Mouse (Mus musculus): ENCODE results near the gene L1cam. TPM values are rescaled to one million over a fixed set of nuclear protein-coding genes. Genes with fewer than 3 reads are reported as not detected.

Gene L1cam
- polyA plus RNA-seq, 1 experiment from 2014 or later, result 7.2 TPM

GRCm38 (mm10) chrX:73911588-73911987 lies 15.7 kb upstream of the L1cam start:
- WGBS, result 70% methylated on average over 2 of the region's 2 CpGs
- ATAC-seq (ENCODE audit: insufficient number of reproducible peaks, insufficient read depth, low FRiP score, low TSS enrichment), result no peak
- Histone ChIP-seq H3K36me3 (no peaks in the 10 kb centered on the region), H3K9me3 (no peaks in the 10 kb centered on the region), H3K27me3 (0 out of 2 replicates have a peak, but pooled peaks cover 5% of the 10 kb centered on the region), H3K9ac (no peak overlapping the region), H3K27ac (no peak overlapping the region), H3K4me2 (replicated peaks) (peak overlapping the region; percentile 30; the same call in 1 of the 2 replicates), H3K4me3 (no peak overlapping the region), H3K4me1 (no peaks in the 10 kb centered on the region)

DNA sequence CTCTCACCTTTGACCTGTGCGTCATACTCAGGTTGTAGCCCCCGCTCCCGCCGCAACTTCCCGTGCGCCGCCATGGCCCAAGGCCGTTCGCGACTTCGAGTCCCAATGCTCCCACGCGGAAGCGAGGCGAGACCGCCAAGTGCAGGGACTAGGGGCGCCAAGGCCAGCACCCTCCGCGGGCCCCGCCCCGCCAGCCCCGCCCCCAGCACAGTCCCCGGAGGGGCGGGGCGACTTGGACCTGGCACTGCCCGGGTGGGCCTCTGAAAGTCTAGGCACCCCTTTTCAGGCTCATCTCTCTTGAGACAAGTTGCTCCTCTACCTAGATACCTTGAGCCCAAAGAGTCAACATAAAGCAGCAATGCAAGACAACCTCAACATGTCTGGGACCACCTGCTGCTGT lies 15.3 kb upstream of the L1cam start:
- Histone ChIP-seq H3K9ac (no peak overlapping the region), H3K4me3 (no peak overlapping the region)
- WGBS, result 20% methylated on average over 23 of the region's 26 CpGs

DNA sequence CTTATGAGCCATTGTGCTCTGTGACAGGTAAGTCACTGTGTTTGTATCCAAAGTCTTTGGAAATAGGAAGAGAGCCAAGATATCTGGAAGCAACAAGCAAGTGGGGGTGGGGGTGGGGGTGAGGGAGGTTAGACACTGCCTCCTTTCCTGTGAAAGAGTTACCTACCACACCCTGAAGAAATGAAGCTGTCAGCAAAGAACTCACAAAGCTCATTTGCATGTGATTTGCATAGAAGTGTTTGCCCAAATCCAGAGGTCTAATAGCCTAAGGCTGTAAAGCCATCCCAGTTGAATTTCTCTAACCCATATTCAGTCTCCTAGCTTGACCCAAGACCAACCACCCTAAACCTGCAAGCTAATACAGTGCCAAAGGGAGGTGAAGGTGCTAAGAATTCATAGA lies 14.5 kb upstream of the L1cam start:
- no peak for ATAC-seq (ENCODE audit: insufficient number of reproducible peaks, insufficient read depth, low FRiP score, low TSS enrichment)
- H3K36me3 ChIP-seq, result no peaks in the 10 kb centered on the region
- H3K9ac ChIP-seq, result no peak overlapping the region
- H3K9me3 ChIP-seq, result no peaks in the 10 kb centered on the region
- H3K4me3 ChIP-seq, result no peak overlapping the region
- H3K4me1 ChIP-seq, result no peaks in the 10 kb centered on the region
- no peak overlapping the region for H3K4me2 ChIP-seq (replicated peaks)
- H3K27me3 ChIP-seq, result 0 out of 2 replicates have a peak, but pooled peaks cover 5% of the 10 kb centered on the region
- H3K27ac ChIP-seq, result no peak overlapping the region

More for the DNA sequence above, 15.3 kb upstream of the L1cam start:
- H3K4me1 ChIP-seq, result no peaks in the 10 kb centered on the region
- H3K4me2 ChIP-seq (replicated peaks), result peak overlapping the region; percentile 30
- H3K27me3 ChIP-seq, result 0 out of 2 replicates have a peak, but pooled peaks cover 5% of the 10 kb centered on the region
- H3K27ac ChIP-seq, result no peak overlapping the region
- H3K36me3 ChIP-seq, result no peaks in the 10 kb centered on the region
- no peaks in the 10 kb centered on the region for H3K9me3 ChIP-seq
- no peak for ATAC-seq (ENCODE audit: insufficient number of reproducible peaks, insufficient read depth, low FRiP score, low TSS enrichment)

DNA sequence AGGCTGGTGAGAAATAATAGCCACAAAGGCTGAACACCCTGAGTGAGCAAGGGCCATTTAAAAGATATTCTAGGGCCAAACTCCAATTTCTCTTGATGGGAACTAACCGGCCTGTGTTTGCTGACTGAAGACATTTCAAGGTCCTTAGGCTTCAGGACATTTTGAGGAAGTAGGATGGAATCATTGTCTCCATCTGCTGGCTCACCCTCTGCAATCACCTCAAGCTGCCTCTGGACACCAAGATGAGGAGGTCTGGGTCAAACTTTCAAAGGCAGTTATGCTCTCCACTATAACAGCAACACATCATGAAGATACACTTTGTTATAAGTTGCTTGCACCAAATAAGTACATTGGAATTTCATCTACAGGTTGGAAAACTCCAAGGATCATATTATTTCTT lies 14.1 kb upstream of the L1cam start:
- 78% methylated on average over 1 of the region's 1 CpGs for WGBS

DNA sequence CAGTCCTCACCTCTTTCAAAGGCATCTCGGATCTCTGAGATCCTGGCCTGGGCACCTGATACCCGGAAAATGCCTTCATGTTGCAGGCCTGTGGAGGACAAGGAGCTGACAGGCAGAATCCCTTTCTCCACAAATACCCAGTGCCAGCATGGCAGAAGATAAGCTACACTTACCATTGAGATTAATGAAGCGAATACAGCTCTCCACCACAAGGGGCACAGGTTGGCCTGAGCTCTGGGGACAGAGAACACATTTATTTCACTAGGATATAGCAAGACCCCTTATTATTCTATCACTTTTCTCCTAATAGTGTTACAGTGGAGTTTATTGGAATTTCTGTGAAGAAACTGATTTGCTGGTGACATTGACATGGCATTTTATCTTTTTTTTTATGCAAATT lies 2.1 kb upstream of the L1cam start:
- H3K27ac ChIP-seq, result no peak overlapping the region
- H3K4me1 ChIP-seq, result no peaks in the 10 kb centered on the region
- no peaks in the 10 kb centered on the region for H3K36me3 ChIP-seq
- ATAC-seq (ENCODE audit: insufficient number of reproducible peaks, insufficient read depth, low FRiP score, low TSS enrichment), result no peak
- H3K27me3 ChIP-seq, result no peaks in the 10 kb centered on the region
- H3K4me3 ChIP-seq, result no peak overlapping the region
- no peak overlapping the region for H3K4me2 ChIP-seq (replicated peaks)
- WGBS, result 74% methylated on average over 3 of the region's 3 CpGs
- H3K9ac ChIP-seq, result no peak overlapping the region
- no peaks in the 10 kb centered on the region for H3K9me3 ChIP-seq

More for the DNA sequence above, 14.1 kb upstream of the L1cam start:
- Histone ChIP-seq H3K27me3 (0 out of 2 replicates have a peak, but pooled peaks cover 5% of the 10 kb centered on the region), H3K9ac (no peak overlapping the region), H3K4me3 (no peak overlapping the region), H3K9me3 (no peaks in the 10 kb centered on the region), H3K36me3 (no peaks in the 10 kb centered on the region), H3K4me2 (replicated peaks) (no peak overlapping the region), H3K27ac (no peak overlapping the region), H3K4me1 (no peaks in the 10 kb centered on the region)
- no peak for ATAC-seq (ENCODE audit: insufficient number of reproducible peaks, insufficient read depth, low FRiP score, low TSS enrichment)

DNA sequence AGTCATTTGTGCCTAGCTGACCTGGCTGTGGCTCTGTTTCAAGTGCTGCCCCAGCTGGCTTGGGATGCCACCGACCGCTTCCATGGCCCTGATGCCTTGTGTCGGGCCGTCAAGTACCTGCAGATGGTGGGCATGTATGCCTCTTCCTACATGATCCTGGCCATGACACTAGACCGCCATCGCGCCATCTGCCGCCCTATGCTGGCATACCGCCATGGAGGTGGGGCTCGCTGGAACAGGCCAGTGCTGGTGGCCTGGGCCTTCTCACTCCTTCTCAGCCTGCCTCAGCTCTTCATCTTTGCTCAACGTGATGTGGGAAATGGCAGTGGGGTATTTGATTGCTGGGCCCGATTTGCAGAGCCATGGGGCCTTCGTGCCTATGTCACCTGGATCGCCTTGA lies 3.1 kb downstream of the L1cam start:
- Histone ChIP-seq H3K36me3 (no peaks in the 10 kb centered on the region), H3K4me2 (replicated peaks) (no peak overlapping the region), H3K4me3 (no peak overlapping the region), H3K9me3 (no peaks in the 10 kb centered on the region), H3K9ac (no peak overlapping the region), H3K27me3 (no peaks in the 10 kb centered on the region), H3K4me1 (no peaks in the 10 kb centered on the region), H3K27ac (no peak overlapping the region)
- 81% methylated on average over 10 of the region's 14 CpGs for WGBS
- no peak for ATAC-seq (ENCODE audit: insufficient number of reproducible peaks, insufficient read depth, low FRiP score, low TSS enrichment)

GRCm38 (mm10) chrX:73891551-73892152 lies 4.3 kb downstream of the L1cam start, which contains the start of gene Avpr2:
Avpr2 (plus strand) TSS chrX:73892102.
- no peaks in the 10 kb centered on the region for H3K36me3 ChIP-seq
- H3K9ac ChIP-seq, result no peak within 1 kb of the TSS
- 60% methylated on average over 6 of the region's 6 CpGs for WGBS
- no peak within 1 kb of the TSS for H3K4me3 ChIP-seq
- no peak for ATAC-seq (ENCODE audit: insufficient number of reproducible peaks, insufficient read depth, low FRiP score, low TSS enrichment)
- H3K9me3 ChIP-seq, result no peaks in the 10 kb centered on the region
- H3K27me3 ChIP-seq, result no peaks in the 10 kb centered on the region
- no peak within 1 kb of the TSS for H3K27ac ChIP-seq
- H3K4me2 ChIP-seq (replicated peaks), result no peak within 1 kb of the TSS
- H3K4me1 ChIP-seq, result no peaks in the 10 kb centered on the region

DNA sequence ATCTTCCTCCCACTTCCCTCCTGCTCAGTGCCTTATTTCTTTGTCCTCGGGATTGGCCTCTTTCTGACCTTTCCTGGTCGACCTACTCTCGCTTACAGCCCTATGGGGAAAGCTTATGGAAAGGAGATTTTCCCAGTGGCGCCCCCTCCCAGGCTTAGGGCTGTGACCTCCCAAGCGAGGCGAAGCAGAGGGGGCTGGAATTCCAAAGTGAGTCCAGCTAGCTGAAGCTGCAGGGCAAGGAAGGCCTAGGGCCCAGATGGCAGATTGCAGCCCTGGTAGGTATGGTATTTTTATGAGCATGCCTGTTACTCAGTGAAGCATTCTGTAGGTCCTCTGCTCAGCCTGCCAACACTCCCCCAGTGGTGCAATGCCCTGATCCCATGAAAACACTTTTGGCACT lies 14.4 kb downstream of the L1cam start:
- no peaks in the 10 kb centered on the region for H3K9me3 ChIP-seq
- no peak for ATAC-seq (ENCODE audit: insufficient number of reproducible peaks, insufficient read depth, low FRiP score, low TSS enrichment)
- H3K4me3 ChIP-seq, result no peak overlapping the region
- H3K27me3 ChIP-seq, result peaks cover 14% of the 10 kb centered on the region
- H3K27ac ChIP-seq, result no peak overlapping the region
- H3K9ac ChIP-seq, result no peak overlapping the region
- H3K4me1 ChIP-seq, result no peaks in the 10 kb centered on the region
- 16% methylated on average over 6 of the region's 6 CpGs for WGBS
- no peaks in the 10 kb centered on the region for H3K36me3 ChIP-seq
- H3K4me2 ChIP-seq (replicated peaks), result peak overlapping the region; percentile 63

DNA sequence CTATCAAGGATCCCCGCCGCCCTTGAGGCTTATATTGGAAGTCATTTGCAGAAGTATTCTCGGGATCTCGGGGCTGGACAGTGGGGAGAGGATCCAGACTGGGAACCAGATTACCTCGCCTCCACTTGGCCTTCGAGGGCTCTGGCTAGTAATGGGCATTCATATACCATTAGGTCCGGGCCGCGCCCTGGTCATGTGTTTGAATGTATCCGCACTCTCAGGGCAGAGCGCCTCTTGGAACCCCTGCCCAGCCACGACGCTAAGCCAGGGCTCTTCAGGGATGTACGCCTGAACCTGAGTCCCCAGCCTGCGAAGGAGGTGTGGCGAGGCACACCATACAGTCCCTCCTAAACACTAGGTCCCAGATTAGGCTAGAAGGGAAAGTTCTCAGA lies 14.9 kb downstream of the L1cam start:
- Histone ChIP-seq H3K4me1 (no peaks in the 10 kb centered on the region), H3K4me3 (peak overlapping the region; percentile 38), H3K9ac (no peak overlapping the region), H3K27ac (no peak overlapping the region), H3K27me3 (peaks cover 14% of the 10 kb centered on the region), H3K4me2 (replicated peaks) (peak overlapping the region; percentile 63), H3K36me3 (no peaks in the 10 kb centered on the region), H3K9me3 (no peaks in the 10 kb centered on the region)
- ATAC-seq (ENCODE audit: insufficient number of reproducible peaks, insufficient read depth, low FRiP score, low TSS enrichment), result no peak
- WGBS, result 20% methylated on average over 16 of the region's 16 CpGs

DNA sequence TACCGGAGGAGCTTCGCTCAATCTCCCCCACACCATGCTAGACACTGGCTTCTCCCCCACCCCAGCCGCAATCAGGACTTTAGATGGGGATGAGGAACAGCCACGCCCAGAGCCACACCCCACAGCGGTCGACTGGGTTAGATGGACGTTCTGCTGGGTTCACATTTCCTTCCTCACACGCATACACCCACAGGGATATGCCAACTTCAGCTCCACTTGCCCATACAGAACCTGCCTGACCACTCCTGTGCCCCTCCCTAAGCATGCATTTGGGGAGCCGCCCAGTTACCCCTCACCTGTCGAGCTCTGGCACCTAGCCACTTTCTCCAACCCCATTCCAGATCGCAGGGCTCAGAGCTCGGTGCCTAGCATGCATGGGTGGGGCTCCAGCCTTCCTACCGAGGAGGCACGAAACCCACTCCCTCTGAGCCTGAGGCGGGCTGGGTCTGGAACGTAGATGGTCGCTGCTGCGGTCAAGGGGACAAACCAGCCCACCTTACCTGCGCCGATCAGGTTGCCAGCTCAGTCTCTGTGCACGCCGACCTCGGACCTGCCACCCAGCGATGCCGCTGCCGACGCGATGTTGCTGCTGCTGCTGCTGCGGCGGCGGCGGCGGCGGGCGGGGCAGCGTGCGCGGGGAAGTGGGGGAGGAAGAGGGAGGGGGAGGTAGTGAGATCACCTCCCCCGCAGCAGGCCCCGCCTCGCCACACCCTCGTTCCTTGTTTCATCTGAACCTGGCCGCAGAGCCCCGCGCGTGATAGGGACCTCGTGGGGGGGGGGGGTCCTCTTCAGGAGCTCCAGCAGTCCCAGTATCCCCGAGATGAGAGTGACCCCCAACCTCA lies 15.5 kb downstream of the L1cam start:
- Histone ChIP-seq H3K27ac (no peak overlapping the region), H3K4me1 (no peaks in the 10 kb centered on the region), H3K9me3 (no peaks in the 10 kb centered on the region), H3K9ac (no peak overlapping the region), H3K36me3 (no peaks in the 10 kb centered on the region), H3K4me3 (peak overlapping the region; percentile 38), H3K27me3 (peaks cover 14% of the 10 kb centered on the region), H3K4me2 (replicated peaks) (peak overlapping the region; percentile 63)
- peak; percentile 35; the same call in 1 of the 2 replicates for ATAC-seq (ENCODE audit: insufficient number of reproducible peaks, insufficient read depth, low FRiP score, low TSS enrichment)
- 20% methylated on average over 41 of the region's 48 CpGs for WGBS

DNA sequence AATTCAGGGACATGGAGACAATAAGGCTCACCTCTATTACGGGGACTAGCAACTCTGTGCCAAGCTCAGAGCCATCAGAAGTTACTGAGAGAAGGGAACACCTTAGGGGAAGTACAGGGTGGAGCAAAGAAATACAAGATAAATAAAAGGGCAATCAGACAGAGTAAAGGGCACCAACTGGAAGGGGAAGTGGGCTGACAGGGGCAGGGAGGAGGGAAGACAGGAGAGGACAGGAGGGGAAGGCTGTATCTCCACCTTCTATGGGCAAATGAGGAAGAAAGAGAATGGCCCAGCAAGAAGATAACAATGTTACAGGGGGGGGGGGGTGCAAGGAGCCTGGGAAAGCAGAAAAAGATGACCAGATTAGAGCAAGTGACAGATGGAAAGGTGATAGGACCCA lies 18.9 kb downstream of the L1cam start:
- H3K4me1 ChIP-seq, result no peaks in the 10 kb centered on the region
- no peaks in the 10 kb centered on the region for H3K9me3 ChIP-seq
- H3K27me3 ChIP-seq, result peaks cover 14% of the 10 kb centered on the region
- no peak overlapping the region for H3K4me3 ChIP-seq
- ATAC-seq (ENCODE audit: insufficient number of reproducible peaks, insufficient read depth, low FRiP score, low TSS enrichment), result no peak
- no peak overlapping the region for H3K27ac ChIP-seq
- H3K36me3 ChIP-seq, result no peaks in the 10 kb centered on the region
- WGBS, result 48% methylated on average over 1 of the region's 1 CpGs
- H3K4me2 ChIP-seq (replicated peaks), result no peak overlapping the region
- no peak overlapping the region for H3K9ac ChIP-seq

- no peak overlapping the region for H3K27ac ChIP-seq
- H3K9ac ChIP-seq, result no peak overlapping the region
- H3K4me2 ChIP-seq (replicated peaks), result no peak overlapping the region
- no peaks in the 10 kb centered on the region for H3K4me1 ChIP-seq
- H3K9me3 ChIP-seq, result no peaks in the 10 kb centered on the region
- no peak overlapping the region for H3K4me3 ChIP-seq
- 23% methylated on average over 2 of the region's 2 CpGs for whole genome bisulfite sequencing
- no peak for ATAC-seq (ENCODE audit: insufficient number of reproducible peaks, insufficient read depth, low FRiP score, low TSS enrichment)
- no peaks in the 10 kb centered on the region for H3K36me3 ChIP-seq
- peaks cover 12% of the 10 kb centered on the region for H3K27me3 ChIP-seq
These were observed 20.0 kb downstream of the L1cam start for GRCm38 (mm10) chrX:73875881-73876280.

Data from embryonic facial prominence, embryonic 12.5 days (tissue).